Mouse (Mus musculus) liver, postnatal 0 days (tissue): ENCODE measurements around the gene Dnm1. TPM values are rescaled to one million over a fixed set of nuclear protein-coding genes. Genes with fewer than 3 reads are reported as not detected.

Experiments
- ATAC-seq: fragments of 200-750 bp; cut with Nextera tagmentation; 2 replicates; pipeline ENCODE4 v1.8.0; 2017; ENCODE audit warnings: mild to moderate bottlenecking, moderate library complexity
- DNase-seq: peaks from one replicate; pipeline ENCODE4 v3.0.0-alpha.2; 2016
- H3K27ac ChIP-seq: fragments of 300-500 bp; sonication (generic); 2 replicates; pipeline ENCODE4 v1.5.1; 2014; ENCODE audit warnings: antibody characterized with exemption, moderate library complexity, mild to moderate bottlenecking, low read depth
- H3K27me3 ChIP-seq: fragments of 300-500 bp; sonication (generic); 2 replicates; pipeline ENCODE4 v1.6.1; 2014; ENCODE audit warnings: low read length, control low read depth, mixed read lengths; ENCODE audit not compliant: insufficient read depth
- H3K36me3 ChIP-seq: fragments of 300-500 bp; sonication (generic); replicated peaks from 2 replicates; pipeline ENCODE4 v1.6.1; 2014; ENCODE audit warnings: mild to moderate bottlenecking, control low read depth, low read length, moderate library complexity, mixed read lengths; ENCODE audit not compliant: insufficient read depth
- H3K4me1 ChIP-seq: fragments of 300-500 bp; sonication (generic); 2 replicates; pipeline ENCODE4 v1.6.1; 2014; ENCODE audit warnings: antibody characterized with exemption, mild to moderate bottlenecking, control low read depth; ENCODE audit not compliant: insufficient read depth
- H3K4me2 ChIP-seq: fragments of 300-500 bp; sonication (generic); 2 replicates; pipeline ENCODE4 v1.6.1; 2014; ENCODE audit warnings: low read depth, mild to moderate bottlenecking, low read length, moderate library complexity, mixed read lengths
- H3K4me3 ChIP-seq: fragments of 300-500 bp; sonication (generic); 2 replicates; pipeline ENCODE4 v1.5.1; 2014; ENCODE audit warnings: low read depth, low read length
- H3K9ac ChIP-seq: fragments of 300-500 bp; sonication (generic); replicated peaks from 2 replicates; pipeline ENCODE4 v1.6.1; 2014; ENCODE audit warnings: mild to moderate bottlenecking, moderate library complexity
- H3K9me3 ChIP-seq: fragments of 300-500 bp; sonication (generic); 2 replicates; pipeline ENCODE4 v1.6.1; 2016; ENCODE audit warnings: mild to moderate bottlenecking, control low read depth, low read length, mixed read lengths
- CTCF ChIP-seq: sonication (generic); IDR thresholded peaks from 2 replicates; pipeline ENCODE4 v1.5.1; 2016; ENCODE audit warnings: antibody characterized with exemption, low read depth
- EP300 ChIP-seq: IDR thresholded peaks from 2 replicates; pipeline ENCODE4 v1.6.1; 2016; ENCODE audit warnings: antibody characterized with exemption, low read depth, mild to moderate bottlenecking
- WGBS: fragments of 180-500 bp; shearing (Covaris S2); extraction: QIAGEN DNeasy Blood & Tissue Kit; methylation state at CpG from one replicate; pipeline ENCODE4 v1.1.7; 2014; ENCODE audit not compliant: insufficient replicate concordance; 5-methylcytosine and 5-hydroxymethylcytosine counted together
- polyA plus RNA-seq: library from polyadenylated mRNA; unstranded; fragments of >200 nt; fragmentation: Nextera tagmentation; extraction: Ambion mirVana; gene quantifications from 2 replicates; pipeline ENCODE4 v1.2.1, GENCODE M21; 2015

Dnm1 gene
- polyA plus RNA-seq, 1 experiment from 2014 or later: 0.25 TPM

DNA sequence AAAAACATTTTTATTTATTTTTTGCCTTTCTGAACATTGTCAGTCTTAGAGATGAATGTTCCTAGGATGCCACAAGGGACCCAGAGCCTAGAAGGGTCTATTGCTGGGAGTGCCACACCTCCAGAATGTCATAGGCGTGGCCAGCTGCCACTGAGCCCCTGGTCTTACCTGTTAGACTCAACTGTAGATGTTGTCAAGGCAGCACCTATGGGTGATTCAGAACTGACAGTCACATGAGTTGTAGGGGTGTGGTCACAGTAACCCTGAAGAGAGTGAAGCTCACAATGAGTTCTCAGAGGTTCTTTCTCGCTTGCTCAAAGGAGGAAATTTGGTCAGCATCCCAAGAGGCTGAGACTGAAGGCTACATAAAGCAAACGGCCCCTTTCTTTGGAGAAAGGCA, 57.9 kb downstream of the Dnm1 start:
- ATAC-seq (no peak), DNase-seq (no peak)
- Histone ChIP-seq H3K4me2 (no peak overlapping the region), H3K27me3 (no peaks in the 10 kb centered on the region), H3K9ac (no peak overlapping the region), H3K27ac (no peak overlapping the region), H3K9me3 (no peaks in the 10 kb centered on the region), H3K36me3 (peaks cover 48% of the 10 kb centered on the region), H3K4me1 (peaks cover 4% of the 10 kb centered on the region; the same call in 1 of the 2 replicates), H3K4me3 (no peak overlapping the region)
- WGBS: 90% methylated on average over 3 of the region's 3 CpGs
- TF ChIP-seq CTCF: no peak
- no peak for TF ChIP-seq EP300

DNA sequence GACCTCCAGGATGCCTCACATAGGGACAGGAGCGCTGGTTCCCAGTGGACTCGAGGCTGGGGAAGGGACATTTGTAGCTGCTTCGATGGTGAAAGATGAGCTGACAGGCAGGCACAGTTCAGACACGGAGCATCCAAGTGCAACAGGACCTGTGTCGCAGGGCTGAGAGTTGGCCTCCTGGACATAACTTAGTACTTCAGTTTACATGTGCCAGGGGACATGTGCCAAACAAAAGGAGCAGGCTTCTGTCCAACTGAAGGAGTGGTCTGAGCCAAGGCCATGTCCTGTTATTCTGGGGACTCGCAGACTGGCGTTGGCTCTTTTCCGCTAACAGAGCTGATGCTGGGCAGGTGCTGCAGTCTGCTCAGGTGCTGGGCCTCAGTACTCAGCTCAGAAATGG, 58.8 kb downstream of the Dnm1 start:
- WGBS: 88% methylated on average over 8 of the region's 8 CpGs
- DNase-seq (no peak), ATAC-seq (no peak)
- H3K4me3 ChIP-seq: no peak overlapping the region
- no peaks in the 10 kb centered on the region for H3K27me3 ChIP-seq
- no peak overlapping the region for H3K27ac ChIP-seq
- TF ChIP-seq CTCF (no peak), EP300 (no peak)
- H3K9ac ChIP-seq: no peak overlapping the region
- peaks cover 11% of the 10 kb centered on the region for H3K4me1 ChIP-seq
- H3K9me3 ChIP-seq: no peaks in the 10 kb centered on the region
- H3K4me2 ChIP-seq: no peak overlapping the region
- peaks cover 39% of the 10 kb centered on the region for H3K36me3 ChIP-seq

DNA sequence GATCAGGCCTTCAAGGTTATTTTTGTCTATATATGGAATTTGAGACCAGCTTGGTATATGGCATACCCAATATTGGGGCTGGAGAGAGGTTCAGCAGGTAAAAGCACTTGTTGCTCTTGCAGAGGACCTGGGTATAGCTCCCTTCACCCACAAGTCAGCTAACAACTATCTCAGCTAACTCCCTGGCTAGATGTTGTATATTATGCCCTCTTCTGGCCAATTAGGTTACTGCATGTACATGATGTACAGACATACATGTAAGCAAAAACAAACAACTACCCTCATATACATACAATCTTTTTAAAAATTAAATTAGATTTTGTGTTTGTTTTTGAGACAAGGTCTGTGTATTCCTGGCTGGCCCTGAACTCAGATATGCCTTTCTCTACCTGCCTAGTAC, 63.6 kb downstream of the Dnm1 start:
- Histone ChIP-seq H3K4me2 (peak overlapping the region; percentile 95), H3K9ac (peak overlapping the region; percentile 87; the same call in 1 of the 2 replicates), H3K27ac (peak overlapping the region; percentile 84)

DNA sequence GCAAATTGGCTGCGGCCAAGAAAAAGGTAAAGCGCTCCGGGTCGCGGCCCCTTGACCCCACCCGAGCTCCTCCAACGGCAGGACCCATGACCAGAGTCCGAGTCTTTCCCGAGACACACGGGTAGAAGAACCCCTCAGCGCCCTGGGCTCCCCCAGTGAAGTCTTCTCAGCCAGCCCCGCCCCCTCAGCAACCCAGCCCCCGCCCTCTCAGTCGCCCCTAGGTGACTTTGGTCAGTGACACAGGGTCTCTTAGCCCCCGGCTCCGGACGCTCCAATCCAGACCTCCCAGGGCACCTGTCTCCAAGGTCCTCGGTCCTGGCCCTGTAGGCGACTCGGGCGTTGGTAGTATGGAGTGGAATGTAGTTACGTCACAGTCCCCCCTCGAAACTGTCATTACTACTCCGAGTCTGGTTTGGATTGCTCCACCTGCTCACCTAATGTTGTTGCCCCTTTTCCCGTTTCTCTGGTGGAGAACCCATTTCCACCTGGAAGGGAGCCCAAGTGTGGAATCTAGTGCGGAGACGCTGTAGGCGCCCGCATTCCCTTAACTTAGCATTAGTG, 64.7 kb downstream of the Dnm1 start:
- H3K9ac ChIP-seq: peak overlapping the region; percentile 87
- no peaks in the 10 kb centered on the region for H3K27me3 ChIP-seq
- TF ChIP-seq EP300: no peak
- TF ChIP-seq CTCF: no peak
- peaks cover 26% of the 10 kb centered on the region for H3K4me1 ChIP-seq
- whole genome bisulfite sequencing: 2% methylated on average over 29 of the region's 29 CpGs
- no peaks in the 10 kb centered on the region for H3K9me3 ChIP-seq
- H3K36me3 ChIP-seq: peaks cover 21% of the 10 kb centered on the region
- ATAC-seq: peak; percentile 49
- peak overlapping the region; percentile 95 for H3K4me2 ChIP-seq
- DNase-seq: no peak
- H3K4me3 ChIP-seq: peak overlapping the region; percentile 90
- peak overlapping the region; percentile 84 for H3K27ac ChIP-seq

More for the DNA sequence above, 63.6 kb downstream of the Dnm1 start:
- ATAC-seq: no peak
- DNase-seq: peak; percentile 15
- no peaks in the 10 kb centered on the region for H3K27me3 ChIP-seq
- no peaks in the 10 kb centered on the region for H3K9me3 ChIP-seq
- peaks cover 26% of the 10 kb centered on the region for H3K4me1 ChIP-seq
- H3K4me3 ChIP-seq: peak overlapping the region; percentile 90; the same call in 1 of the 2 replicates
- H3K36me3 ChIP-seq: peaks cover 13% of the 10 kb centered on the region
- no peak for TF ChIP-seq EP300
- peak; percentile 77 for TF ChIP-seq CTCF

DNA sequence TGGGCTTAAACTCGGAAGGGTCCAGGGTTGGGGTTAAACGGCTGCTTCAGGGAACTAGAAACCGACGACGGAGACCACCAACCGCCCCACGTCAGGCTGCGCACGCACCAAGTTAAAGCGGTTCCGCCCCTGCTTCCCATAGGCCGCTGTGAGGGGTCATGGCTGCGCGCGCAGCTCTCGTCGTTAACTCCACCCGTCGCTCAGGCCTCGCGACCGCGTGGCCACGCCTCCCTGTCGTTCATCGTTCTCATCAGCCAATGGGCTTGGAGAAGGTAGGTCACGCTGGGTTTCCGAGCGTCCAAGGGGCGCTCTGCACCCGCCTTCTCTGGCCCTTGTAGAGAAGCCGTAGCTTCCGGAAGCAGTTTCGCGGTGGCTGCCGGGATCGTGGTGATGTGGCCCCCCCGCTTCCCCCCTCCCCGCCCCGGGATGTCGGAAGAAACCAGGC, 65.2 kb downstream of the Dnm1 start, which contains the start of gene Swi5:
Swi5 (minus strand) TSS at position 153 of the 445 bp plus-strand sequence.
- Histone ChIP-seq H3K9me3 (no peaks in the 10 kb centered on the region), H3K9ac (peak within 1 kb of the TSS; percentile 95), H3K4me1 (peaks cover 26% of the 10 kb centered on the region), H3K4me2 (peak within 1 kb of the TSS; percentile 95), H3K27me3 (no peaks in the 10 kb centered on the region), H3K4me3 (peak within 1 kb of the TSS; percentile 90), H3K27ac (peak within 1 kb of the TSS; percentile 96), H3K36me3 (peaks cover 19% of the 10 kb centered on the region)
- under 1% methylated on average over 37 of the region's 41 CpGs for WGBS
- peak; percentile 100 for DNase-seq
- TF ChIP-seq CTCF (no peak), EP300 (no peak)
- ATAC-seq: peak; percentile 98

DNA sequence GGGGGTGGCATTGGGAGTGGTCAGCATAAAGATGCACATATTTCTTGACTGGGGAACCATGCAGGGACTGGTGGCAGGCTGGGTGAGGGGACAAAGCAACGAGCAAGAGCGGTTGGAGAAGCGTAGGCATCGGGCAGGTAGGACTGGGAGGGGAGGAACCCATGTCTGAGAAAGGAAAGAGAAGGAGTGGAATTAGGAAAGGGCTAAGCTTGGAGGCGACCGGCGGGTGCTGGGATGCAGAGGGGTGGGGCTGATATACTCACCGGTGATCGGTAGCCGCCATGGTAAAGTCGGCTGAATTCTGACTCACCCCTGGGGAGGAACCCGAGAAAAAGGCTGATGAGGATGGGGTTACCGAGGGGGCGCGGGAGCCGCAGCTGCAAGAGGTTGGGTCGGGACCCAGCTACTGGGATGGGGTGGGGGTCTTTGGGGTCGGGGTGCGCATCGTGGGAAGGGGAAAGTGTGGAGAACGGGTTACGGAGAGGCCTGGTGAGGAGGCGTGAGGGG, 65.8 kb downstream of the Dnm1 start, which contains the start of gene Golga2:
Golga2 (plus strand) TSS at position 51 of the 507 bp plus-strand sequence.
- Histone ChIP-seq H3K4me1 (peaks cover 28% of the 10 kb centered on the region), H3K9ac (peak within 1 kb of the TSS; percentile 95), H3K27me3 (no peaks in the 10 kb centered on the region), H3K4me3 (peak within 1 kb of the TSS; percentile 90), H3K27ac (peak within 1 kb of the TSS; percentile 96), H3K4me2 (peak within 1 kb of the TSS; percentile 95), H3K9me3 (no peaks in the 10 kb centered on the region), H3K36me3 (peaks cover 19% of the 10 kb centered on the region)
- 0% methylated on average over 22 of the region's 23 CpGs for WGBS
- TF ChIP-seq EP300: no peak
- no peak for TF ChIP-seq CTCF
- ATAC-seq (peak; percentile 11), DNase-seq (no peak)
